Mouse (Mus musculus) right cerebral cortex, adult 2 months (tissue): ENCODE measurements around the gene Fam53b.

ENCODE experiments used
- DNase-seq, 2 experiments: peaks; one replicate each; pipeline ENCODE4 v3.0.0; 2021 to 2022; ENCODE audit warnings: low spot score in 2 of 2

Gene Fam53b

GRCm38 (mm10) chr7:132813416-132814088 lies at the start of gene Fam53b:
Gene Fam53b, minus strand, starts transcription at chr7:132813886.
- DNase-seq = peak; percentile 64 to 71

- DNase-seq = peak; percentile 93
Measured at GRCm38 (mm10) chr7:132859042-132859958, 45.6 kb upstream of the Fam53b start, which contains the start of gene Abraxas2. Gene Abraxas2, plus strand, starts transcription at chr7:132859225.

- DNase-seq = no peak
Measured at GRCm38 (mm10) chr7:132858043-132858608, 44.4 kb upstream of the Fam53b start.

GRCm38 (mm10) chr7:132856083-132856482 lies 42.4 kb upstream of the Fam53b start:
- DNase-seq = no peak

GRCm38 (mm10) chr7:132853946-132854345 lies 40.3 kb upstream of the Fam53b start:
- DNase-seq = no peak

GRCm38 (mm10) chr7:132853361-132853760 lies 39.7 kb upstream of the Fam53b start:
- DNase-seq = no peak

- DNase-seq = peak; percentile 82 to 83
Measured at GRCm38 (mm10) chr7:132852173-132852844, 38.6 kb upstream of the Fam53b start, which contains the start of gene Eef1akmt2. Gene Eef1akmt2, minus strand, starts transcription at chr7:132852673.

GRCm38 (mm10) chr7:132843152-132843551 lies 29.5 kb upstream of the Fam53b start:
- no peak for DNase-seq

GRCm38 (mm10) chr7:132842455-132842854 lies 28.8 kb upstream of the Fam53b start:
- DNase-seq = no peak

- DNase-seq = no peak
Measured at GRCm38 (mm10) chr7:132841287-132841686, 27.6 kb upstream of the Fam53b start.

- DNase-seq = no peak
Measured at GRCm38 (mm10) chr7:132830955-132831354, 17.3 kb upstream of the Fam53b start.

GRCm38 (mm10) chr7:132824346-132825022 lies 10.8 kb upstream of the Fam53b start:
- no peak for DNase-seq

GRCm38 (mm10) chr7:132823832-132824231 lies 10.1 kb upstream of the Fam53b start:
- DNase-seq = no peak

- DNase-seq = no peak
Measured at GRCm38 (mm10) chr7:132820692-132821091, 7.0 kb upstream of the Fam53b start.

GRCm38 (mm10) chr7:132817056-132817455 lies 3.4 kb upstream of the Fam53b start:
- DNase-seq = no peak

GRCm38 (mm10) chr7:132816528-132816927 lies 2.8 kb upstream of the Fam53b start:
- DNase-seq = no peak

- peak in 1 of 2 experiments; percentile 3 for DNase-seq
Measured at GRCm38 (mm10) chr7:132815081-132815480, 1.4 kb upstream of the Fam53b start.

- no peak for DNase-seq
Measured at GRCm38 (mm10) chr7:132814089-132814450, 384 bp upstream of the Fam53b start.

- peak in 1 of 2 experiments; percentile 48 for DNase-seq
Measured at GRCm38 (mm10) chr7:132812619-132813415, 869 bp downstream of the Fam53b start.
